Mouse (Mus musculus) MN1 (cell line): ENCODE data around the gene Enox1.
A peak's percentile ranks its signal among the peaks of the same experiment; 100 is the strongest.

Source experiments
- DNase-seq: peaks from one replicate; pipeline ENCODE4 v3.0.0-alpha.2; 2016; ENCODE audit warnings: low spot score

The Enox1 gene

GRCm38 (mm10) chr14:77375618-77376017, 219.1 kb downstream of the Enox1 start:
- DNase-seq, result peak; percentile 81

GRCm38 (mm10) chr14:77376731-77377130, 220.2 kb downstream of the Enox1 start:
- DNase-seq, result no peak

GRCm38 (mm10) chr14:77377439-77377838, 220.9 kb downstream of the Enox1 start:
- no peak for DNase-seq

GRCm38 (mm10) chr14:77377873-77378272, 221.3 kb downstream of the Enox1 start:
- DNase-seq, result no peak

- DNase-seq, result no peak
These were observed 225.0 kb downstream of the Enox1 start for GRCm38 (mm10) chr14:77381532-77381931.

- no peak for DNase-seq
These were observed 229.1 kb downstream of the Enox1 start for GRCm38 (mm10) chr14:77385621-77386020.

GRCm38 (mm10) chr14:77387877-77388276, 231.3 kb downstream of the Enox1 start:
- DNase-seq, result no peak

- DNase-seq, result no peak
These were observed 232.7 kb downstream of the Enox1 start for GRCm38 (mm10) chr14:77389276-77389675.

GRCm38 (mm10) chr14:77392476-77392875, 235.9 kb downstream of the Enox1 start:
- no peak for DNase-seq

GRCm38 (mm10) chr14:77406241-77407114, 249.9 kb downstream of the Enox1 start:
- DNase-seq, result no peak

GRCm38 (mm10) chr14:77409271-77409940, 252.8 kb downstream of the Enox1 start:
- no peak for DNase-seq

GRCm38 (mm10) chr14:77410354-77410753, 253.8 kb downstream of the Enox1 start:
- DNase-seq, result no peak

- DNase-seq, result no peak
These were observed 256.5 kb downstream of the Enox1 start for GRCm38 (mm10) chr14:77413106-77413505.

GRCm38 (mm10) chr14:77416358-77416757, 259.8 kb downstream of the Enox1 start:
- DNase-seq, result no peak

GRCm38 (mm10) chr14:77421031-77421430, 264.5 kb downstream of the Enox1 start:
- DNase-seq, result no peak

GRCm38 (mm10) chr14:77423194-77423593, 266.6 kb downstream of the Enox1 start:
- DNase-seq, result peak; percentile 84

GRCm38 (mm10) chr14:77439426-77439825, 282.9 kb downstream of the Enox1 start:
- DNase-seq, result no peak

GRCm38 (mm10) chr14:77440805-77441204, 284.2 kb downstream of the Enox1 start:
- no peak for DNase-seq

- DNase-seq, result no peak
These were observed 285.0 kb downstream of the Enox1 start for GRCm38 (mm10) chr14:77441541-77441940.

GRCm38 (mm10) chr14:77448001-77448400, 291.4 kb downstream of the Enox1 start:
- DNase-seq, result no peak

- no peak for DNase-seq
These were observed 295.4 kb downstream of the Enox1 start for GRCm38 (mm10) chr14:77451916-77452315.

- DNase-seq, result peak; percentile 55
These were observed 299.5 kb downstream of the Enox1 start for GRCm38 (mm10) chr14:77456066-77456465.

GRCm38 (mm10) chr14:77456876-77457275, 300.3 kb downstream of the Enox1 start:
- DNase-seq, result no peak
